Mouse (Mus musculus): Measurements from ENCODE around the gene Actl7b. TPM values are rescaled to one million over a fixed set of nuclear protein-coding genes. Genes with fewer than 3 reads are reported as not detected.

Gene Actl7b
- polyA plus RNA-seq, 1 experiment from 2014 or later = not detected

Other genes starting within 250 kb of the Actl7b start
- not detected in 2 replicates for gene Gm26657, start 1.4 kb downstream of the Actl7b start, polyA plus RNA-seq (2015; fragmentation: Nextera tagmentation; extraction: Ambion mirVana)
- gene Actl7a, start 2.0 kb upstream of the Actl7b start, polyA plus RNA-seq (2015; fragmentation: Nextera tagmentation; extraction: Ambion mirVana) = not detected in 2 replicates
- 24.4 and 25.5 TPM in 2 replicates for gene Elp1, start 60.9 kb upstream of the Actl7b start, polyA plus RNA-seq (2015; fragmentation: Nextera tagmentation; extraction: Ambion mirVana)
- gene Fam206a, start 60.9 kb upstream of the Actl7b start, polyA plus RNA-seq (2015; fragmentation: Nextera tagmentation; extraction: Ambion mirVana) = 11.0 and 11.2 TPM in 2 replicates
- 17.7 and 19.3 TPM in 2 replicates for gene Ctnnal1, start 123.7 kb upstream of the Actl7b start, polyA plus RNA-seq (2015; fragmentation: Nextera tagmentation; extraction: Ambion mirVana)
- 6.3 and 6.7 TPM in 2 replicates for gene Tmem245, start 206.0 kb upstream of the Actl7b start, polyA plus RNA-seq (2015; fragmentation: Nextera tagmentation; extraction: Ambion mirVana)
- gene Frrs1l, start 248.9 kb upstream of the Actl7b start, polyA plus RNA-seq (2015; fragmentation: Nextera tagmentation; extraction: Ambion mirVana) = 0.39 and 0.43 TPM in 2 replicates